Mouse (Mus musculus): ENCODE results near the gene Megf11.

DNA sequence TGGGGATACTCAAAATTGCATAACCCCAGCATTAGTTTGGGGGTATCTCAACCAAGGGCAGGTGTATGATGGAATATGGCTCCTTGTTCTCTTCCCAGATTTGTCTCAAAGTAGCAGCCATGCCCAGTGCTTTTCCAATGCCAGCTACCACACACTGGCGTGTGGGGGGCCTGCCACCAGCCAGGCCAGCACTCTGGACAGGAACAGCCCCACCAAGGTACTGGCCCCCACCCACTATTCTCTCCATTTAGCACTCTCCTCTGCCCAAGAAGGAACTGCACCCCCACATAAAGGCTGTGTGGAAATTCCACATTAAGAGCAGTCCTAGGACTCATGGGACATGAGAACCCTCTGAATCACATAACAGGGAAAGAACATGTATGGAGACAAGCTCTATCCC, 309.8 kb downstream of the Megf11 start:
- TF ChIP-seq POLR2A (IDR thresholded peaks at IDR 0.05; ENCODE audit: insufficient read depth, low read length) (no peak), CTCF (IDR thresholded peaks at IDR 0.05; ENCODE audit: low read depth, low read length) (no peak), EP300 (IDR thresholded peaks at IDR 0.05; ENCODE audit: insufficient read depth, low read depth, low read length) (no peak)
